Comparison of ENCODE assay signal across 21 mouse cellular contexts in the genomic region with DNA sequence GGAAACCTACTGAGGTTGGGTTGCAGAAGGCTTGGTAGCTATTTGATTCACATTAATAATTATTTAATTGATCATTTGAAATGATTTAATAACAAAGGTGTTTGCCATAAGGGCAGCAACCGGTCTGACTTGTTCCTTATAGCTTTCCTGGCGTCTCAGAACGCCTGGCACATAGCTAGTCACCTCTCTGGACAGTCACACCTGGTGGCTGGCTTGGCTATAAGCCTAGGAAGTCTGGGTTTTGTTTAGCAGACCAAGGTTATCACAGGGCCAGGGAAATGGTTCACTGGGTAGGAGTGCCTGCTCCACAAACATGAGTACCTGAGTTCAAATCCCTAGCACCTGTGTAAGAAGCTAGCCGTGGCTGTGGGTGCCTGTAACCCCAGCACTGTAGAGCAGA. TPM values are rescaled to one million over a fixed set of nuclear protein-coding genes. Genes with fewer than 3 reads are reported as not detected.
A peak's percentile ranks its signal among the peaks of the same experiment; 100 is the strongest.
DNase-seq lines count a peak whose midpoint lies in the region; ATAC-seq and TF ChIP-seq lines count a peak whose summit lies in the region.
"Had no signal": no experiment of that assay in that cellular context is flagged by ENCODE, and none has a peak within 500 bp of the region (broad histone marks: within the 10 kb centered on the region; RNA-seq: fewer than 3 reads in every experiment).

No protein-coding gene starts in this region.

- DNase-seq in kidney, adult 11 months: peak; percentile 43
- peak; percentile 25 to 38 for DNase-seq in kidney, adult 8-10 months
- peak; percentile 49 for DNase-seq in lung, embryonic 14.5 days
- no peak for DNase-seq in right cerebral cortex, postnatal 14 days
- DNase-seq in cerebellum, adult 9-11 months: no peak
- DNase-seq: adrenal gland, postnatal 14 days; cerebellum, postnatal 10 days; embryo, embryonic 11 days; layer of hippocampus, postnatal 36 days; liver, embryonic 13.5 days; spleen, adult 18-20 months; thymus, postnatal 36 days had no signal

- ATAC-seq in kidney, embryonic 15.5 days (replicated peaks; ENCODE audit: low FRiP score): no peak
- ATAC-seq in lung, embryonic 14.5 days (ENCODE audit: insufficient read depth): no peak
- peak; percentile 19; the same call in 1 of the 2 replicates for ATAC-seq in stomach, embryonic 16.5 days (ENCODE audit: insufficient read depth, low FRiP score)
- no peak for ATAC-seq in intestine, embryonic 15.5 days
- ATAC-seq: forebrain, embryonic 14.5 days; intestine, postnatal 0 days had no signal

- peaks cover 55% of the 10 kb centered on the region for H3K27me3 ChIP-seq in kidney, embryonic 15.5 days
- peaks cover 14% of the 10 kb centered on the region; the same call in 1 of the 2 replicates for H3K27me3 ChIP-seq in lung, embryonic 14.5 days (ENCODE audit: insufficient read depth, low read length)
- peaks cover 2% of the 10 kb centered on the region; the same call in 1 of the 2 replicates for H3K27me3 ChIP-seq in stomach, embryonic 16.5 days (ENCODE audit: control insufficient read depth, insufficient read depth, low read length)
- H3K27me3 ChIP-seq in intestine, embryonic 15.5 days (replicated peaks): peaks cover 9% of the 10 kb centered on the region

- peaks cover 21% of the 10 kb centered on the region for H3K4me1 ChIP-seq in kidney, embryonic 15.5 days
- no peaks in the 10 kb centered on the region for H3K4me1 ChIP-seq in lung, embryonic 14.5 days (ENCODE audit: insufficient read depth)
- H3K4me1 ChIP-seq in stomach, embryonic 16.5 days (ENCODE audit: control insufficient read depth, insufficient read depth, low read length): no peaks in the 10 kb centered on the region
- H3K4me1 ChIP-seq in intestine, embryonic 15.5 days (replicated peaks): peaks cover 6% of the 10 kb centered on the region

- no peaks in the 10 kb centered on the region for H3K9me3 ChIP-seq in kidney, embryonic 15.5 days (replicated peaks)
- H3K9me3 ChIP-seq in lung, embryonic 14.5 days (ENCODE audit: low read depth, low read length): no peaks in the 10 kb centered on the region
- H3K9me3 ChIP-seq in stomach, embryonic 16.5 days (replicated peaks; ENCODE audit: control insufficient read depth, low read length): no peaks in the 10 kb centered on the region
- H3K9me3 ChIP-seq in intestine, embryonic 15.5 days: no peaks in the 10 kb centered on the region
- H3K9me3 ChIP-seq: heart, embryonic 15.5 days; limb, embryonic 10.5 days; liver, embryonic 13.5 days; megakaryocyte, embryonic 14.5 days; neural tube, embryonic 13.5 days had no signal

- no peak overlapping the region for H3K27ac ChIP-seq in kidney, embryonic 15.5 days
- H3K27ac ChIP-seq in lung, embryonic 14.5 days (ENCODE audit: low read depth): peak overlapping the region; percentile 83
- H3K27ac ChIP-seq in stomach, embryonic 16.5 days (ENCODE audit: low read length): peak overlapping the region; percentile 47; the same call in 1 of the 2 replicates
- no peak overlapping the region for H3K27ac ChIP-seq in intestine, embryonic 15.5 days
- H3K27ac ChIP-seq: heart, embryonic 15.5 days; limb, embryonic 10.5 days; liver, embryonic 13.5 days; neural tube, embryonic 13.5 days had no signal

- H3K9ac ChIP-seq in kidney, embryonic 15.5 days: no peak overlapping the region
- H3K9ac ChIP-seq in lung, embryonic 14.5 days: no peak overlapping the region
- H3K9ac ChIP-seq in stomach, embryonic 16.5 days (ENCODE audit: low read length): no peak overlapping the region
- no peak overlapping the region for H3K9ac ChIP-seq in intestine, embryonic 15.5 days
- H3K9ac ChIP-seq: heart, embryonic 15.5 days; liver, embryonic 13.5 days; neural tube, embryonic 13.5 days had no signal

- no peak overlapping the region for H3K4me3 ChIP-seq in kidney, embryonic 15.5 days (replicated peaks)
- H3K4me3 ChIP-seq in lung, embryonic 14.5 days (ENCODE audit: low read depth, low read length): no peak overlapping the region
- no peak overlapping the region for H3K4me3 ChIP-seq in stomach, embryonic 16.5 days (replicated peaks; ENCODE audit: low read length)
- H3K4me3 ChIP-seq in intestine, embryonic 15.5 days (replicated peaks): no peak overlapping the region
- H3K4me3 ChIP-seq: heart, embryonic 15.5 days; limb, embryonic 10.5 days; liver, embryonic 13.5 days; megakaryocyte, embryonic 14.5 days; neural tube, embryonic 13.5 days had no signal

- WGBS in kidney, embryonic 15.5 days: 78% methylated on average over 4 of the region's 4 CpGs
- 50% methylated on average over 4 of the region's 4 CpGs for WGBS in lung, embryonic 14.5 days
- WGBS in stomach, embryonic 16.5 days: 55% methylated on average over 4 of the region's 4 CpGs
- WGBS in intestine, embryonic 15.5 days: 65% methylated on average over 4 of the region's 4 CpGs

- no peaks in the 10 kb centered on the region for H3K36me3 ChIP-seq in kidney, embryonic 15.5 days
- no peaks in the 10 kb centered on the region for H3K36me3 ChIP-seq in lung, embryonic 14.5 days (ENCODE audit: insufficient read depth)
- no peaks in the 10 kb centered on the region for H3K36me3 ChIP-seq in stomach, embryonic 16.5 days (ENCODE audit: control insufficient read depth, insufficient read depth, low read length)
- no peaks in the 10 kb centered on the region for H3K36me3 ChIP-seq in intestine, embryonic 15.5 days
- H3K36me3 ChIP-seq: heart, embryonic 15.5 days; limb, embryonic 10.5 days; liver, embryonic 13.5 days; neural tube, embryonic 13.5 days had no signal

- H3K4me2 ChIP-seq in kidney, embryonic 15.5 days: no peak overlapping the region
- H3K4me2 ChIP-seq in lung, embryonic 14.5 days: no peak overlapping the region
- H3K4me2 ChIP-seq in stomach, embryonic 16.5 days (ENCODE audit: low read depth, low read length): no peak overlapping the region
- H3K4me2 ChIP-seq in intestine, embryonic 15.5 days (replicated peaks): no peak overlapping the region
- H3K4me2 ChIP-seq: heart, embryonic 15.5 days; liver, embryonic 13.5 days; neural tube, embryonic 13.5 days had no signal

- no peak for TF ChIP-seq CTCF in lung, embryonic 14.5 days (IDR thresholded peaks at IDR 0.05; ENCODE audit: low read depth)

RNA-seq across cellular contexts. Expression of a gene that starts 2.3 kb away (rescaled TPM):
- polyA plus RNA-seq in kidney, embryonic 15.5 days (2015; fragmentation: Nextera tagmentation; extraction: Ambion mirVana): 1.3 and 1.5 TPM in 2 replicates
- 2.9 and 3.2 TPM in 2 replicates for polyA plus RNA-seq in lung, embryonic 14.5 days (2014; fragmentation: Nextera tagmentation; extraction: Ambion mirVana)
- polyA plus RNA-seq in stomach, embryonic 16.5 days (2015; fragmentation: Nextera tagmentation; extraction: Ambion mirVana): 1.7 and 1.8 TPM in 2 replicates
- 2.4 TPM in 2 replicates for polyA plus RNA-seq in intestine, embryonic 15.5 days (2015; fragmentation: Nextera tagmentation; extraction: Ambion mirVana)

Comparison
In these comparisons a context has a peak if more than half of its experiments do, and no peak if none do; other contexts are left out.
1. DNase-seq: peak in kidney, adult 11 months (single experiment), kidney, adult 8-10 months (2 of 2) and lung, embryonic 14.5 days (single experiment); none in right cerebral cortex, postnatal 14 days (single experiment) and cerebellum, adult 9-11 months (single experiment).
2. H3K27ac ChIP-seq: peak in lung, embryonic 14.5 days (single experiment) and stomach, embryonic 16.5 days (single experiment); none in kidney, embryonic 15.5 days (single experiment) and intestine, embryonic 15.5 days (single experiment).